Mouse (Mus musculus) lung, adult 2 months (tissue): ENCODE results near the gene Pip4k2b.

Experiments used
- CTCF ChIP-seq: fragments of 200-500 bp; IDR thresholded peaks from 2 replicates; pipeline ENCODE4 v1.5.1; 2011; ENCODE audit warnings: mild to moderate bottlenecking, low read length, control low read depth; ENCODE audit not compliant: insufficient read depth
- POLR2A ChIP-seq: fragments of 200-500 bp; IDR thresholded peaks from 2 replicates; pipeline ENCODE4 v1.6.1; 2011; ENCODE audit warnings: low read depth, mild to moderate bottlenecking, control low read depth, low read length, borderline replicate concordance; ENCODE audit errors: extremely low read depth

DNA sequence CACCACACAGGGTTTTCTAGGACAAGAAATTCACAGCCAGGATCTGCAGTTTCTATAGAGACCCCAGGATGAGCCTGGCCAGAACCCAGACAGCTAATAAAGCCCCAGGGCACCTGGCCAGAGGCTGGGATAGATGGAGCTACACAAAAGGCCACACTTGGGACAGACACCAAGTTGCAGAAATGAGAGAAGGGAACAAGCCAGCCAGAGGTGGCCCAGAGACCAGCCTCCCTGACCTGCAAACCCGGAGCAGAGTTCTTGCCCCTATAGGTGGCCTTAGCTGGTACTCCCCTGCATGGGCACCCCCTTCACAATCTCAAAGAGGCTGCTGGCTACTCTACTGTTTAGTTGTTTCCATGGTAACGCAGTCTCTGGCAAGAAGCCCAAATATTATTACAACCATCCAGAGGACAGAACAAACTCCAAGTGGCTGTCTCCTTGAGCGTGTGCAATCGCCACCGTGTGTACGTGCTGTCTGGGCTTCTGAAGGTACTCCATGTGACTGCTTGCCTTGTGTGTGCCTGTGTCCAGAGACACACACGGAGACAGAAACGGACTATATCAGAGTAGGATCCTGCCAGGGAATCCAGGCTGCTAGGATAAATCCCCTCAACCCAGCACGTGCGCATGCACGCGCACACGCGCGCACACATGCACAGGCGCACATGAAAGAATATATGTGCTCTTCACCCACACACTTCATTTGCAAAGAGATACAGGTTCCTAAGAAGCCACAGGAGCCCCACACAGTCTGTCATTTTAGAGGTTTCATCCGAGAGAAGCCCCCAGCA, 49.4 kb downstream of the Pip4k2b start:
- TF ChIP-seq POLR2A = no peak
- TF ChIP-seq CTCF = no peak
